Mouse (Mus musculus): Measurements from ENCODE around the gene Frmd4a. TPM values are rescaled to one million over a fixed set of nuclear protein-coding genes. Genes with fewer than 3 reads are reported as not detected.

Frmd4a gene
- polyA plus RNA-seq, 1 experiment from 2014 or later = 49.1 TPM

- H3K36me3 ChIP-seq = peaks cover 51% of the 10 kb centered on the region
- H3K9me3 ChIP-seq = no peaks in the 10 kb centered on the region
Observed at GRCm38 (mm10) chr2:4509739-4510138, 492.2 kb downstream of the Frmd4a start.

GRCm38 (mm10) chr2:4510208-4511079 lies 492.9 kb downstream of the Frmd4a start:
- H3K27me3 ChIP-seq (ENCODE audit: insufficient read depth, poor library complexity, severe bottlenecking) = no peaks in the 10 kb centered on the region
- WGBS = 85% methylated on average over 11 of the region's 11 CpGs
- H3K27ac ChIP-seq = no peak overlapping the region
- peaks cover 52% of the 10 kb centered on the region for H3K36me3 ChIP-seq
- H3K4me3 ChIP-seq = no peak overlapping the region
- H3K4me1 ChIP-seq (replicated peaks) = peaks cover 4% of the 10 kb centered on the region; the same call in 1 of the 2 replicates
- no peaks in the 10 kb centered on the region for H3K9me3 ChIP-seq
- no peak for DNase-seq (ENCODE audit: low spot score)

More at GRCm38 (mm10) chr2:4509739-4510138, 492.2 kb downstream of the Frmd4a start:
- no peak for DNase-seq (ENCODE audit: low spot score)
- no peak overlapping the region for H3K27ac ChIP-seq
- H3K4me1 ChIP-seq (replicated peaks) = peaks cover 4% of the 10 kb centered on the region; the same call in 1 of the 2 replicates
- 69% methylated on average over 5 of the region's 5 CpGs for WGBS
- H3K27me3 ChIP-seq (ENCODE audit: insufficient read depth, poor library complexity, severe bottlenecking) = no peaks in the 10 kb centered on the region
- no peak overlapping the region for H3K4me3 ChIP-seq

GRCm38 (mm10) chr2:4511080-4511386 lies 493.5 kb downstream of the Frmd4a start:
- Histone ChIP-seq H3K36me3 (peaks cover 53% of the 10 kb centered on the region), H3K4me3 (no peak overlapping the region), H3K27ac (no peak overlapping the region), H3K9me3 (no peaks in the 10 kb centered on the region), H3K27me3 (ENCODE audit: insufficient read depth, poor library complexity, severe bottlenecking) (no peaks in the 10 kb centered on the region), H3K4me1 (replicated peaks) (peaks cover 4% of the 10 kb centered on the region; the same call in 1 of the 2 replicates)
- 95% methylated on average over 2 of the region's 2 CpGs for WGBS
- no peak for DNase-seq (ENCODE audit: low spot score)

- H3K27ac ChIP-seq = no peak overlapping the region
- H3K4me1 ChIP-seq (replicated peaks) = peaks cover 8% of the 10 kb centered on the region; the same call in 1 of the 2 replicates
- H3K36me3 ChIP-seq = peaks cover 46% of the 10 kb centered on the region
- no peak overlapping the region for H3K4me3 ChIP-seq
- H3K27me3 ChIP-seq (ENCODE audit: insufficient read depth, poor library complexity, severe bottlenecking) = no peaks in the 10 kb centered on the region
- no peak for DNase-seq (ENCODE audit: low spot score)
- 60% methylated on average over 14 of the region's 14 CpGs for WGBS
- H3K9me3 ChIP-seq = no peaks in the 10 kb centered on the region
Observed at GRCm38 (mm10) chr2:4512607-4513006, 495.1 kb downstream of the Frmd4a start.

- 87% methylated on average over 3 of the region's 3 CpGs for WGBS
- DNase-seq (ENCODE audit: low spot score) = no peak
- H3K9me3 ChIP-seq = no peaks in the 10 kb centered on the region
- peaks cover 8% of the 10 kb centered on the region; the same call in 1 of the 2 replicates for H3K4me1 ChIP-seq (replicated peaks)
- H3K4me3 ChIP-seq = no peak overlapping the region
- no peak overlapping the region for H3K27ac ChIP-seq
- H3K36me3 ChIP-seq = peaks cover 52% of the 10 kb centered on the region
- no peaks in the 10 kb centered on the region for H3K27me3 ChIP-seq (ENCODE audit: insufficient read depth, poor library complexity, severe bottlenecking)
Observed at GRCm38 (mm10) chr2:4515910-4516309, 498.4 kb downstream of the Frmd4a start.

- peaks cover 63% of the 10 kb centered on the region for H3K36me3 ChIP-seq
- no peak for DNase-seq (ENCODE audit: low spot score)
Observed at GRCm38 (mm10) chr2:4516819-4517552, 499.5 kb downstream of the Frmd4a start.

GRCm38 (mm10) chr2:4517553-4518125 lies 500.1 kb downstream of the Frmd4a start:
- Histone ChIP-seq H3K27ac (peak overlapping the region; percentile 59; the same call in 1 of the 2 replicates), H3K4me3 (no peak overlapping the region), H3K36me3 (peaks cover 70% of the 10 kb centered on the region), H3K27me3 (ENCODE audit: insufficient read depth, poor library complexity, severe bottlenecking) (no peaks in the 10 kb centered on the region), H3K9me3 (no peaks in the 10 kb centered on the region), H3K4me1 (replicated peaks) (peaks cover 4% of the 10 kb centered on the region; the same call in 1 of the 2 replicates)
- 67% methylated on average over 7 of the region's 7 CpGs for WGBS
- DNase-seq (ENCODE audit: low spot score) = no peak

More at GRCm38 (mm10) chr2:4516819-4517552, 499.5 kb downstream of the Frmd4a start:
- Histone ChIP-seq H3K27ac (peak overlapping the region; percentile 59; the same call in 1 of the 2 replicates), H3K4me3 (no peak overlapping the region), H3K9me3 (no peaks in the 10 kb centered on the region), H3K27me3 (ENCODE audit: insufficient read depth, poor library complexity, severe bottlenecking) (no peaks in the 10 kb centered on the region), H3K4me1 (replicated peaks) (peaks cover 8% of the 10 kb centered on the region; the same call in 1 of the 2 replicates)
- WGBS = 70% methylated on average over 7 of the region's 7 CpGs

GRCm38 (mm10) chr2:4518549-4518948 lies 501.0 kb downstream of the Frmd4a start:
- Histone ChIP-seq H3K27ac (no peak overlapping the region), H3K4me1 (replicated peaks) (peaks cover 4% of the 10 kb centered on the region; the same call in 1 of the 2 replicates), H3K27me3 (ENCODE audit: insufficient read depth, poor library complexity, severe bottlenecking) (no peaks in the 10 kb centered on the region), H3K9me3 (no peaks in the 10 kb centered on the region), H3K36me3 (peaks cover 76% of the 10 kb centered on the region), H3K4me3 (no peak overlapping the region)
- no peak for DNase-seq (ENCODE audit: low spot score)

GRCm38 (mm10) chr2:4522769-4523487 lies 505.4 kb downstream of the Frmd4a start:
- no peak for DNase-seq (ENCODE audit: low spot score)
- peaks cover 62% of the 10 kb centered on the region for H3K36me3 ChIP-seq
- 58% methylated on average over 1 of the region's 1 CpGs for WGBS

GRCm38 (mm10) chr2:4527094-4527493 lies 509.6 kb downstream of the Frmd4a start:
- DNase-seq (ENCODE audit: low spot score) = no peak

More at GRCm38 (mm10) chr2:4522769-4523487, 505.4 kb downstream of the Frmd4a start:
- H3K4me3 ChIP-seq = no peak overlapping the region
- H3K4me1 ChIP-seq (replicated peaks) = peaks cover 8% of the 10 kb centered on the region
- H3K9me3 ChIP-seq = no peaks in the 10 kb centered on the region
- H3K27ac ChIP-seq = peak overlapping the region; percentile 26; the same call in 1 of the 2 replicates
- H3K27me3 ChIP-seq (ENCODE audit: insufficient read depth, poor library complexity, severe bottlenecking) = no peaks in the 10 kb centered on the region

GRCm38 (mm10) chr2:4529254-4529729 lies 511.8 kb downstream of the Frmd4a start:
- DNase-seq (ENCODE audit: low spot score) = peak; percentile 43
- H3K36me3 ChIP-seq = peaks cover 58% of the 10 kb centered on the region
- H3K4me3 ChIP-seq = no peak overlapping the region
- peaks cover 31% of the 10 kb centered on the region for H3K4me1 ChIP-seq (replicated peaks)
- H3K27ac ChIP-seq = peak overlapping the region; percentile 80
- 41% methylated on average over 9 of the region's 9 CpGs for WGBS
- H3K27me3 ChIP-seq (ENCODE audit: insufficient read depth, poor library complexity, severe bottlenecking) = no peaks in the 10 kb centered on the region
- no peaks in the 10 kb centered on the region for H3K9me3 ChIP-seq

More at GRCm38 (mm10) chr2:4527094-4527493, 509.6 kb downstream of the Frmd4a start:
- Histone ChIP-seq H3K27me3 (ENCODE audit: insufficient read depth, poor library complexity, severe bottlenecking) (no peaks in the 10 kb centered on the region), H3K27ac (no peak overlapping the region), H3K36me3 (peaks cover 55% of the 10 kb centered on the region), H3K4me1 (replicated peaks) (peaks cover 31% of the 10 kb centered on the region), H3K9me3 (no peaks in the 10 kb centered on the region), H3K4me3 (no peak overlapping the region)
- 64% methylated on average over 7 of the region's 7 CpGs for WGBS

All from hindbrain, embryonic 10.5 days (tissue).